Mouse (Mus musculus): ENCODE data around the gene Tmem130. TPM values are rescaled to one million over a fixed set of nuclear protein-coding genes. Genes with fewer than 3 reads are reported as not detected.

Gene Tmem130
- polyA plus RNA-seq (2012; rRNA removed), result 159 and 178 TPM in 2 replicates

GRCm38 (mm10) chr5:144761161-144761868 lies at the start of gene Tmem130:
Tmem130 (minus strand) TSS chr5:144761818.
- 1% methylated on average over 38 of the region's 38 CpGs for WGBS
- no peak for TF ChIP-seq CTCF (IDR thresholded peaks at IDR 0.05; ENCODE audit: borderline replicate concordance, insufficient read depth, low read depth, low read length)
- TF ChIP-seq POLR2A (IDR thresholded peaks at IDR 0.05; ENCODE audit: borderline replicate concordance, insufficient read depth, low read length), result peak; percentile 77
- H3K27ac ChIP-seq (ENCODE audit: insufficient read depth, low read length), result peak within 1 kb of the TSS; percentile 45

GRCm38 (mm10) chr5:144806931-144807330 lies 45.3 kb upstream of the Tmem130 start:
- no peaks in the 10 kb centered on the region for H3K27me3 ChIP-seq (ENCODE audit: control insufficient read depth, insufficient read depth, low read length)
- 96% methylated on average over 10 of the region's 10 CpGs for WGBS
- TF ChIP-seq POLR2A (IDR thresholded peaks at IDR 0.05; ENCODE audit: borderline replicate concordance, insufficient read depth, low read length) (no peak), CTCF (IDR thresholded peaks at IDR 0.05; ENCODE audit: borderline replicate concordance, insufficient read depth, low read depth, low read length) (no peak)
- H3K27ac ChIP-seq (ENCODE audit: insufficient read depth, low read length), result no peak overlapping the region
- no peak overlapping the region for H3K4me3 ChIP-seq (replicated peaks; ENCODE audit: insufficient read depth, low read depth, low read length)
- DNase-seq, result no peak
- no peaks in the 10 kb centered on the region; the same call in 1 of the 2 replicates for H3K4me1 ChIP-seq (ENCODE audit: control insufficient read depth, insufficient read depth, low read length)

More at GRCm38 (mm10) chr5:144761161-144761868, at the start of gene Tmem130:
- no peaks in the 10 kb centered on the region for H3K27me3 ChIP-seq (ENCODE audit: control insufficient read depth, insufficient read depth, low read length)
- peak; percentile 91 to 94 for DNase-seq
- peaks cover 5% of the 10 kb centered on the region for H3K4me1 ChIP-seq (ENCODE audit: control insufficient read depth, insufficient read depth, low read length)
- peak within 1 kb of the TSS; percentile 74 for H3K4me3 ChIP-seq (replicated peaks; ENCODE audit: insufficient read depth, low read depth, low read length)

GRCm38 (mm10) chr5:144804181-144804580 lies 42.6 kb upstream of the Tmem130 start:
- Histone ChIP-seq H3K4me1 (ENCODE audit: control insufficient read depth, insufficient read depth, low read length) (no peaks in the 10 kb centered on the region), H3K27me3 (ENCODE audit: control insufficient read depth, insufficient read depth, low read length) (no peaks in the 10 kb centered on the region), H3K27ac (ENCODE audit: insufficient read depth, low read length) (no peak overlapping the region), H3K4me3 (replicated peaks; ENCODE audit: insufficient read depth, low read depth, low read length) (no peak overlapping the region)
- TF ChIP-seq CTCF (IDR thresholded peaks at IDR 0.05; ENCODE audit: borderline replicate concordance, insufficient read depth, low read depth, low read length), result no peak
- no peak for TF ChIP-seq POLR2A (IDR thresholded peaks at IDR 0.05; ENCODE audit: borderline replicate concordance, insufficient read depth, low read length)
- 87% methylated on average over 7 of the region's 7 CpGs for WGBS
- DNase-seq, result no peak

GRCm38 (mm10) chr5:144803066-144803465 lies 41.4 kb upstream of the Tmem130 start:
- H3K27me3 ChIP-seq (ENCODE audit: control insufficient read depth, insufficient read depth, low read length), result no peaks in the 10 kb centered on the region
- DNase-seq, result no peak
- H3K4me3 ChIP-seq (replicated peaks; ENCODE audit: insufficient read depth, low read depth, low read length), result no peak overlapping the region
- no peaks in the 10 kb centered on the region for H3K4me1 ChIP-seq (ENCODE audit: control insufficient read depth, insufficient read depth, low read length)
- no peak overlapping the region for H3K27ac ChIP-seq (ENCODE audit: insufficient read depth, low read length)
- 94% methylated on average over 8 of the region's 8 CpGs for WGBS
- TF ChIP-seq CTCF (IDR thresholded peaks at IDR 0.05; ENCODE audit: borderline replicate concordance, insufficient read depth, low read depth, low read length), result no peak
- no peak for TF ChIP-seq POLR2A (IDR thresholded peaks at IDR 0.05; ENCODE audit: borderline replicate concordance, insufficient read depth, low read length)

GRCm38 (mm10) chr5:144797116-144797515 lies 35.5 kb upstream of the Tmem130 start:
- WGBS, result 92% methylated on average over 7 of the region's 7 CpGs
- no peaks in the 10 kb centered on the region for H3K4me1 ChIP-seq (ENCODE audit: control insufficient read depth, insufficient read depth, low read length)
- H3K27ac ChIP-seq (ENCODE audit: insufficient read depth, low read length), result no peak overlapping the region
- no peak for DNase-seq
- TF ChIP-seq CTCF (IDR thresholded peaks at IDR 0.05; ENCODE audit: borderline replicate concordance, insufficient read depth, low read depth, low read length) (no peak), POLR2A (IDR thresholded peaks at IDR 0.05; ENCODE audit: borderline replicate concordance, insufficient read depth, low read length) (no peak)
- no peaks in the 10 kb centered on the region for H3K27me3 ChIP-seq (ENCODE audit: control insufficient read depth, insufficient read depth, low read length)
- no peak overlapping the region for H3K4me3 ChIP-seq (replicated peaks; ENCODE audit: insufficient read depth, low read depth, low read length)

GRCm38 (mm10) chr5:144794687-144795086 lies 33.1 kb upstream of the Tmem130 start:
- Histone ChIP-seq H3K4me3 (replicated peaks; ENCODE audit: insufficient read depth, low read depth, low read length) (no peak overlapping the region), H3K27ac (ENCODE audit: insufficient read depth, low read length) (no peak overlapping the region), H3K27me3 (ENCODE audit: control insufficient read depth, insufficient read depth, low read length) (no peaks in the 10 kb centered on the region), H3K4me1 (ENCODE audit: control insufficient read depth, insufficient read depth, low read length) (no peaks in the 10 kb centered on the region)
- peak; percentile 30 to 38 for DNase-seq
- no peak for TF ChIP-seq POLR2A (IDR thresholded peaks at IDR 0.05; ENCODE audit: borderline replicate concordance, insufficient read depth, low read length)
- peak; percentile 67 for TF ChIP-seq CTCF (IDR thresholded peaks at IDR 0.05; ENCODE audit: borderline replicate concordance, insufficient read depth, low read depth, low read length)
- 64% methylated on average over 6 of the region's 6 CpGs for WGBS

GRCm38 (mm10) chr5:144793374-144793773 lies 31.8 kb upstream of the Tmem130 start:
- WGBS, result 89% methylated on average over 5 of the region's 5 CpGs
- Histone ChIP-seq H3K4me3 (replicated peaks; ENCODE audit: insufficient read depth, low read depth, low read length) (no peak overlapping the region), H3K27ac (ENCODE audit: insufficient read depth, low read length) (no peak overlapping the region), H3K27me3 (ENCODE audit: control insufficient read depth, insufficient read depth, low read length) (no peaks in the 10 kb centered on the region), H3K4me1 (ENCODE audit: control insufficient read depth, insufficient read depth, low read length) (no peaks in the 10 kb centered on the region)
- TF ChIP-seq CTCF (IDR thresholded peaks at IDR 0.05; ENCODE audit: borderline replicate concordance, insufficient read depth, low read depth, low read length) (no peak), POLR2A (IDR thresholded peaks at IDR 0.05; ENCODE audit: borderline replicate concordance, insufficient read depth, low read length) (no peak)
- DNase-seq, result no peak

GRCm38 (mm10) chr5:144786464-144786863 lies 24.8 kb upstream of the Tmem130 start:
- no peak overlapping the region for H3K27ac ChIP-seq (ENCODE audit: insufficient read depth, low read length)
- no peaks in the 10 kb centered on the region for H3K27me3 ChIP-seq (ENCODE audit: control insufficient read depth, insufficient read depth, low read length)
- no peak for DNase-seq
- 95% methylated on average over 18 of the region's 18 CpGs for WGBS
- H3K4me1 ChIP-seq (ENCODE audit: control insufficient read depth, insufficient read depth, low read length), result no peaks in the 10 kb centered on the region
- no peak overlapping the region for H3K4me3 ChIP-seq (replicated peaks; ENCODE audit: insufficient read depth, low read depth, low read length)
- no peak for TF ChIP-seq CTCF (IDR thresholded peaks at IDR 0.05; ENCODE audit: borderline replicate concordance, insufficient read depth, low read depth, low read length)
- no peak for TF ChIP-seq POLR2A (IDR thresholded peaks at IDR 0.05; ENCODE audit: borderline replicate concordance, insufficient read depth, low read length)
